Mouse (Mus musculus) embryonic facial prominence, embryonic 11.5 days (tissue): ENCODE results near the gene Arpc1a. TPM values are rescaled to one million over a fixed set of nuclear protein-coding genes. Genes with fewer than 3 reads are reported as not detected.
"Not testable (repeated sequence)": the region's sequence is repeated elsewhere in the genome, so short reads cannot be mapped to it uniquely, and the experiment has no call there.

Experiments used
- ATAC-seq: fragments of 200-750 bp; cut with Nextera tagmentation; replicated peaks from 2 replicates; pipeline ENCODE4 v1.8.0; 2017; ENCODE audit warnings: low read depth; ENCODE audit not compliant: insufficient number of reproducible peaks, low FRiP score, low TSS enrichment
- DNase-seq: peaks from one replicate; pipeline ENCODE4 v3.0.0-alpha.2; 2015; ENCODE audit warnings: low spot score
- H3K27ac ChIP-seq: fragments of 300-500 bp; sonication (generic); replicated peaks from 2 replicates; pipeline ENCODE4 v1.5.1; 2014; ENCODE audit warnings: mild to moderate bottlenecking, low read depth, low read length, control low read depth
- H3K27me3 ChIP-seq: fragments of 300-500 bp; sonication (generic); 2 replicates; pipeline ENCODE4 v1.6.1; 2014; ENCODE audit warnings: mild to moderate bottlenecking, low read length, moderate library complexity, mixed read lengths; ENCODE audit not compliant: control insufficient read depth, insufficient read depth
- H3K36me3 ChIP-seq: fragments of 300-500 bp; sonication (generic); replicated peaks from 2 replicates; pipeline ENCODE4 v1.6.1; 2014; ENCODE audit warnings: low read depth, mild to moderate bottlenecking, low read length, moderate library complexity, mixed read lengths; ENCODE audit not compliant: control insufficient read depth, insufficient read depth
- H3K4me1 ChIP-seq: fragments of 300-500 bp; sonication (generic); 2 replicates; pipeline ENCODE4 v1.6.1; 2014; ENCODE audit warnings: low read length, mixed read lengths; ENCODE audit not compliant: control insufficient read depth, insufficient read depth
- H3K4me2 ChIP-seq: fragments of 300-500 bp; sonication (generic); 2 replicates; pipeline ENCODE4 v1.6.1; 2014; ENCODE audit warnings: low read depth, mild to moderate bottlenecking, control low read depth, low read length, moderate library complexity
- H3K4me3 ChIP-seq: fragments of 300-500 bp; sonication (generic); 2 replicates; pipeline ENCODE4 v1.5.1; 2014; ENCODE audit warnings: low read depth, low read length, control low read depth
- H3K9ac ChIP-seq: fragments of 300-500 bp; sonication (generic); replicated peaks from 2 replicates; pipeline ENCODE4 v1.6.1; 2014; ENCODE audit warnings: mild to moderate bottlenecking, control low read depth, low read length
- H3K9me3 ChIP-seq: fragments of 300-500 bp; sonication (generic); replicated peaks from 2 replicates; pipeline ENCODE4 v1.6.1; 2016; ENCODE audit warnings: mild to moderate bottlenecking, low read length, inconsistent platforms, mixed read lengths; ENCODE audit not compliant: control insufficient read depth
- WGBS: fragments of 180-500 bp; shearing (Covaris S2); extraction: QIAGEN DNeasy Blood & Tissue Kit; methylation state at CpG from one replicate; pipeline ENCODE4 v1.1.7; 2014; 5-methylcytosine and 5-hydroxymethylcytosine counted together
- polyA plus RNA-seq: library from polyadenylated mRNA; unstranded; fragments of >200 nt; fragmentation: Nextera tagmentation; extraction: Ambion mirVana; gene quantifications from 2 replicates; pipeline ENCODE4 v1.2.1, GENCODE M21; 2014

Gene Arpc1a
- polyA plus RNA-seq, 1 experiment from 2014 or later: 157 TPM

GRCm38 (mm10) chr5:145118005-145118404 lies 34.4 kb downstream of the Arpc1a start:
- H3K9ac ChIP-seq: no peak overlapping the region
- no peak overlapping the region for H3K4me2 ChIP-seq
- ATAC-seq (no peak), DNase-seq (no peak)
- 48% methylated on average over 6 of the region's 6 CpGs for WGBS
- H3K36me3 ChIP-seq: no peaks in the 10 kb centered on the region
- H3K27ac ChIP-seq: no peak overlapping the region
- peaks cover 7% of the 10 kb centered on the region for H3K27me3 ChIP-seq
- no peaks in the 10 kb centered on the region for H3K9me3 ChIP-seq
- H3K4me3 ChIP-seq: no peak overlapping the region
- H3K4me1 ChIP-seq: no peaks in the 10 kb centered on the region; the same call in 1 of the 2 replicates

- WGBS: 87% methylated on average over 5 of the region's 5 CpGs
- no peak for ATAC-seq
- Histone ChIP-seq H3K4me1 (no peaks in the 10 kb centered on the region; the same call in 1 of the 2 replicates), H3K9ac (no peak overlapping the region), H3K36me3 (no peaks in the 10 kb centered on the region), H3K9me3 (no peaks in the 10 kb centered on the region), H3K4me2 (no peak overlapping the region), H3K27ac (no peak overlapping the region), H3K4me3 (no peak overlapping the region), H3K27me3 (peaks cover 7% of the 10 kb centered on the region)
- DNase-seq: no peak
These were observed 34.8 kb downstream of the Arpc1a start for GRCm38 (mm10) chr5:145118461-145118860.

- no peak for DNase-seq
- Histone ChIP-seq H3K4me1 (no peaks in the 10 kb centered on the region; the same call in 1 of the 2 replicates), H3K27me3 (peaks cover 7% of the 10 kb centered on the region), H3K4me2 (no peak overlapping the region), H3K9me3 (no peaks in the 10 kb centered on the region), H3K27ac (no peak overlapping the region), H3K4me3 (no peak overlapping the region), H3K9ac (no peak overlapping the region), H3K36me3 (no peaks in the 10 kb centered on the region; the same call in 1 of the 2 replicates)
- ATAC-seq: no peak
- 85% methylated on average over 2 of the region's 2 CpGs for WGBS
These were observed 35.8 kb downstream of the Arpc1a start for GRCm38 (mm10) chr5:145119385-145119784.

- ATAC-seq (no peak), DNase-seq (no peak)
- Histone ChIP-seq H3K27ac (no peak overlapping the region), H3K36me3 (peaks cover 2% of the 10 kb centered on the region; the same call in 1 of the 2 replicates), H3K4me1 (no peaks in the 10 kb centered on the region; the same call in 1 of the 2 replicates), H3K4me3 (no peak overlapping the region), H3K9me3 (no peaks in the 10 kb centered on the region), H3K27me3 (no peaks in the 10 kb centered on the region), H3K9ac (no peak overlapping the region), H3K4me2 (no peak overlapping the region)
- 62% methylated on average over 7 of the region's 7 CpGs for WGBS
These were observed 37.3 kb downstream of the Arpc1a start for GRCm38 (mm10) chr5:145120921-145121320.

GRCm38 (mm10) chr5:145123396-145123795 lies 39.8 kb downstream of the Arpc1a start:
- Histone ChIP-seq H3K9ac (no peak overlapping the region), H3K9me3 (no peaks in the 10 kb centered on the region), H3K4me1 (no peaks in the 10 kb centered on the region; the same call in 1 of the 2 replicates), H3K4me3 (no peak overlapping the region), H3K4me2 (no peak overlapping the region), H3K27me3 (no peaks in the 10 kb centered on the region), H3K36me3 (peaks cover 6% of the 10 kb centered on the region; the same call in 1 of the 2 replicates), H3K27ac (no peak overlapping the region)
- WGBS: 92% methylated on average over 19 of the region's 19 CpGs
- ATAC-seq (no peak), DNase-seq (no peak)

- Histone ChIP-seq H3K27ac (no peak overlapping the region), H3K4me3 (no peak overlapping the region), H3K36me3 (peaks cover 17% of the 10 kb centered on the region; the same call in 1 of the 2 replicates), H3K27me3 (no peaks in the 10 kb centered on the region), H3K9me3 (no peaks in the 10 kb centered on the region), H3K9ac (no peak overlapping the region), H3K4me2 (no peak overlapping the region), H3K4me1 (no peaks in the 10 kb centered on the region)
- DNase-seq (no peak), ATAC-seq (no peak)
- WGBS: 94% methylated on average over 9 of the region's 9 CpGs
These were observed 43.0 kb downstream of the Arpc1a start for GRCm38 (mm10) chr5:145126580-145126979.

- H3K27ac ChIP-seq: no peak overlapping the region
- no peaks in the 10 kb centered on the region for H3K4me1 ChIP-seq
- no peaks in the 10 kb centered on the region for H3K27me3 ChIP-seq
- H3K4me3 ChIP-seq: no peak overlapping the region
- no peak overlapping the region for H3K4me2 ChIP-seq
- ATAC-seq (no peak), DNase-seq (no peak)
- H3K9ac ChIP-seq: no peak overlapping the region
- peaks cover 37% of the 10 kb centered on the region for H3K36me3 ChIP-seq
- 95% methylated on average over 4 of the region's 4 CpGs for WGBS
- H3K9me3 ChIP-seq: no peaks in the 10 kb centered on the region
These were observed 45.5 kb downstream of the Arpc1a start for GRCm38 (mm10) chr5:145129124-145129523.

GRCm38 (mm10) chr5:145129773-145130172 lies 46.1 kb downstream of the Arpc1a start:
- not testable (repeated sequence) for H3K27me3 ChIP-seq, DNase-seq, H3K4me2 ChIP-seq, ATAC-seq, H3K4me1 ChIP-seq, H3K4me3 ChIP-seq, H3K9ac ChIP-seq, H3K27ac ChIP-seq, H3K9me3 ChIP-seq
- H3K36me3 ChIP-seq: peaks cover 43% of the 10 kb centered on the region
- WGBS: 94% methylated on average over 4 of the region's 6 CpGs
